Mouse (Mus musculus) limb, embryonic 15.5 days (tissue): ENCODE data around the gene Podxl2. TPM values are rescaled to one million over a fixed set of nuclear protein-coding genes. Genes with fewer than 3 reads are reported as not detected.

Experiments used
- ATAC-seq: fragments of 200-750 bp; cut with Nextera tagmentation; 2 replicates; pipeline ENCODE4 v1.8.0; 2017; ENCODE audit warnings: low read depth, moderate TSS enrichment; ENCODE audit not compliant: insufficient number of reproducible peaks, low FRiP score, low TSS enrichment
- H3K27ac ChIP-seq: fragments of 300-500 bp; sonication (generic); 2 replicates; pipeline ENCODE4 v1.5.1; 2015; ENCODE audit warnings: moderate library complexity, mild to moderate bottlenecking, inconsistent platforms
- H3K27me3 ChIP-seq: fragments of 300-500 bp; sonication (generic); 2 replicates; pipeline ENCODE4 v1.6.1; 2015; ENCODE audit warnings: inconsistent platforms
- H3K36me3 ChIP-seq: fragments of 300-500 bp; sonication (generic); 2 replicates; pipeline ENCODE4 v1.6.1; 2015; ENCODE audit warnings: inconsistent platforms
- H3K4me1 ChIP-seq: fragments of 300-500 bp; sonication (generic); 2 replicates; pipeline ENCODE4 v1.6.1; 2015; ENCODE audit warnings: inconsistent platforms
- H3K4me2 ChIP-seq: fragments of 300-500 bp; sonication (generic); 2 replicates; pipeline ENCODE4 v1.6.1; 2015; ENCODE audit warnings: mild to moderate bottlenecking, inconsistent platforms
- H3K4me3 ChIP-seq: fragments of 300-500 bp; sonication (generic); 2 replicates; pipeline ENCODE4 v1.5.1; 2015; ENCODE audit warnings: mild to moderate bottlenecking, inconsistent platforms
- H3K9ac ChIP-seq: fragments of 300-500 bp; sonication (generic); 2 replicates; pipeline ENCODE4 v1.6.1; 2015; ENCODE audit warnings: inconsistent platforms
- H3K9me3 ChIP-seq: fragments of 300-500 bp; sonication (generic); 2 replicates; pipeline ENCODE4 v1.6.1; 2016; ENCODE audit warnings: inconsistent platforms
- WGBS: fragments of 180-500 bp; shearing (Covaris S2); methylation state at CpG from one replicate; pipeline ENCODE4 v1.1.7; 2015; 5-methylcytosine and 5-hydroxymethylcytosine counted together
- polyA plus RNA-seq: library from polyadenylated mRNA; unstranded; fragments of >200 nt; fragmentation: Nextera tagmentation; extraction: Ambion mirVana; gene quantifications from 2 replicates; pipeline ENCODE4 v1.2.1, GENCODE M21; 2015

The Podxl2 gene
- polyA plus RNA-seq = 85.6 and 88.3 TPM in 2 replicates

- peak within 1 kb of the TSS; percentile 76 for H3K9ac ChIP-seq
- 4% methylated on average over 58 of the region's 63 CpGs for WGBS
- peak within 1 kb of the TSS; percentile 98 for H3K4me2 ChIP-seq
- H3K4me1 ChIP-seq = peaks cover 27% of the 10 kb centered on the region
- peaks cover 15% of the 10 kb centered on the region; the same call in 1 of the 2 replicates for H3K27me3 ChIP-seq
- H3K36me3 ChIP-seq = 0 out of 2 replicates have a peak, but pooled peaks cover 1% of the 10 kb centered on the region
- ATAC-seq = peak; percentile 64; the same call in 1 of the 2 replicates
- no peaks in the 10 kb centered on the region for H3K9me3 ChIP-seq
- peak within 1 kb of the TSS; percentile 81 for H3K4me3 ChIP-seq
- no peak within 1 kb of the TSS; the same call in 1 of the 2 replicates for H3K27ac ChIP-seq
These were observed at the start of gene Podxl2 for GRCm38 (mm10) chr6:88874868-88875508. Gene Podxl2, minus strand, starts transcription at chr6:88875044.

DNA sequence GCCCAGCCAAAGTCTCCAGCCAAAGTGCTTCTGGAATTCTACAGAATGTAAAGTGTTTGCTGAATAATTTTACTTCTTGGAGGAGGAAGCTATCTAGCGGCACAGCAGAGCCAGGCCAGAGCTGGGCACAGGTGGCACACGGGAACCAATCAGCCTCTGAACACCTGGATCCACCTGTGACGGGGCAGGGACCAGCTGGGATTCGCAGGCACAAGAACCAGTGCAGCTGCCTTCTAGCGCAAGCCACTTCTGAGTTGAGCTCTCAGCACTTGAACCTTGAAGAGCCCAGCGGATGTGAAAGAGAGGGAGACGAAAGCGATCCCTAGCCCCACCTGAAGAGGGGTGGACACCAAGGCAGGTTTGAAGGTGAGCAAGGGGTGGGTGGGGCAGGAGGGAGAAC is 44.0 kb upstream of the Podxl2 start:
- 80% methylated on average over 8 of the region's 8 CpGs for WGBS

GRCm38 (mm10) chr6:88916153-88916552 is 41.3 kb upstream of the Podxl2 start:
- no peak for ATAC-seq
- H3K27me3 ChIP-seq = no peaks in the 10 kb centered on the region
- no peaks in the 10 kb centered on the region for H3K9me3 ChIP-seq
- H3K4me2 ChIP-seq = no peak overlapping the region
- WGBS = 67% methylated on average over 1 of the region's 1 CpGs
- no peaks in the 10 kb centered on the region for H3K4me1 ChIP-seq
- peaks cover 9% of the 10 kb centered on the region for H3K36me3 ChIP-seq
- no peak overlapping the region for H3K27ac ChIP-seq
- H3K9ac ChIP-seq = no peak overlapping the region
- no peak overlapping the region for H3K4me3 ChIP-seq

More for the DNA sequence above, 44.0 kb upstream of the Podxl2 start:
- Histone ChIP-seq H3K4me2 (no peak overlapping the region), H3K9me3 (no peaks in the 10 kb centered on the region), H3K4me1 (no peaks in the 10 kb centered on the region), H3K27ac (no peak overlapping the region), H3K36me3 (no peaks in the 10 kb centered on the region), H3K9ac (no peak overlapping the region), H3K4me3 (no peak overlapping the region), H3K27me3 (no peaks in the 10 kb centered on the region)
- no peak for ATAC-seq

DNA sequence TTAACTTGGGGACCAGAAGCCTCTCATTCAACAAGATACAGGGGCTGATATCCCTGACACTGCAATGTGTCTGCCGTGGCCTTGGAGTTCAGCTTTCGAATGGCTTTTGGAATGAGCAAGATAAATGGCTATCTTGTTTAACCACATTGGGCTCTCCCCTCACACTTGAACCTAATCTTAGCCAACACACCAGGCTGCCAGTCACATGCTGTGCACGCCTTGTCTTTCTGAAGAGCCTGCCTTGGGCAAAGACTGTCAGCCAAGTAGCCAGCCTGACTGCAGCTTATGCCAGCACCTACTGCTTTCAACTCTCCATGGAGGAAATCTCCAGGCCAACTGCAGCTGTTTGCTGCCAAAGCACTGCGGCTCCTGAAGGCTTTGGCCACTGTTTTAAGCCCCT is 40.7 kb upstream of the Podxl2 start:
- Histone ChIP-seq H3K9ac (no peak overlapping the region), H3K36me3 (peaks cover 16% of the 10 kb centered on the region), H3K4me2 (no peak overlapping the region), H3K27ac (no peak overlapping the region), H3K9me3 (no peaks in the 10 kb centered on the region), H3K4me3 (no peak overlapping the region), H3K4me1 (no peaks in the 10 kb centered on the region), H3K27me3 (no peaks in the 10 kb centered on the region)
- 84% methylated on average over 4 of the region's 4 CpGs for WGBS
- ATAC-seq = no peak

GRCm38 (mm10) chr6:88914799-88915198 is 40.0 kb upstream of the Podxl2 start:
- Histone ChIP-seq H3K9ac (no peak overlapping the region), H3K36me3 (peaks cover 23% of the 10 kb centered on the region), H3K4me1 (no peaks in the 10 kb centered on the region), H3K4me3 (no peak overlapping the region), H3K4me2 (no peak overlapping the region), H3K27me3 (no peaks in the 10 kb centered on the region), H3K9me3 (no peaks in the 10 kb centered on the region), H3K27ac (no peak overlapping the region)
- no peak for ATAC-seq
- 77% methylated on average over 5 of the region's 5 CpGs for WGBS

GRCm38 (mm10) chr6:88913440-88913839 is 38.6 kb upstream of the Podxl2 start:
- Histone ChIP-seq H3K4me3 (no peak overlapping the region), H3K4me1 (no peaks in the 10 kb centered on the region), H3K27me3 (no peaks in the 10 kb centered on the region)

GRCm38 (mm10) chr6:88913022-88913421 is 38.2 kb upstream of the Podxl2 start:
- no peaks in the 10 kb centered on the region for H3K27me3 ChIP-seq
- no peaks in the 10 kb centered on the region for H3K4me1 ChIP-seq
- H3K9me3 ChIP-seq = no peaks in the 10 kb centered on the region
- no peak overlapping the region for H3K4me2 ChIP-seq
- H3K9ac ChIP-seq = no peak overlapping the region
- 71% methylated on average over 4 of the region's 4 CpGs for WGBS
- no peak for ATAC-seq
- H3K36me3 ChIP-seq = peaks cover 39% of the 10 kb centered on the region
- no peak overlapping the region for H3K4me3 ChIP-seq
- no peak overlapping the region for H3K27ac ChIP-seq

More at GRCm38 (mm10) chr6:88913440-88913839, 38.6 kb upstream of the Podxl2 start:
- H3K27ac ChIP-seq = no peak overlapping the region
- no peak for ATAC-seq
- no peaks in the 10 kb centered on the region for H3K9me3 ChIP-seq
- no peak overlapping the region for H3K9ac ChIP-seq
- H3K36me3 ChIP-seq = peaks cover 35% of the 10 kb centered on the region
- H3K4me2 ChIP-seq = no peak overlapping the region

GRCm38 (mm10) chr6:88909151-88909550 is 34.3 kb upstream of the Podxl2 start:
- no peak for ATAC-seq
- Histone ChIP-seq H3K9ac (no peak overlapping the region), H3K4me2 (no peak overlapping the region), H3K27ac (no peak overlapping the region), H3K36me3 (peaks cover 49% of the 10 kb centered on the region), H3K4me3 (no peak overlapping the region), H3K27me3 (no peaks in the 10 kb centered on the region), H3K9me3 (no peaks in the 10 kb centered on the region), H3K4me1 (peaks cover 22% of the 10 kb centered on the region)
- WGBS = 86% methylated on average over 6 of the region's 6 CpGs

GRCm38 (mm10) chr6:88906369-88907108 is 31.7 kb upstream of the Podxl2 start:
- no peak overlapping the region for H3K4me3 ChIP-seq
- H3K27ac ChIP-seq = no peak overlapping the region
- H3K9ac ChIP-seq = no peak overlapping the region
- 19% methylated on average over 16 of the region's 16 CpGs for WGBS
- no peak overlapping the region for H3K4me2 ChIP-seq
- no peak for ATAC-seq
- H3K4me1 ChIP-seq = peaks cover 38% of the 10 kb centered on the region
- no peaks in the 10 kb centered on the region for H3K9me3 ChIP-seq
- no peaks in the 10 kb centered on the region for H3K27me3 ChIP-seq
- peaks cover 44% of the 10 kb centered on the region for H3K36me3 ChIP-seq

DNA sequence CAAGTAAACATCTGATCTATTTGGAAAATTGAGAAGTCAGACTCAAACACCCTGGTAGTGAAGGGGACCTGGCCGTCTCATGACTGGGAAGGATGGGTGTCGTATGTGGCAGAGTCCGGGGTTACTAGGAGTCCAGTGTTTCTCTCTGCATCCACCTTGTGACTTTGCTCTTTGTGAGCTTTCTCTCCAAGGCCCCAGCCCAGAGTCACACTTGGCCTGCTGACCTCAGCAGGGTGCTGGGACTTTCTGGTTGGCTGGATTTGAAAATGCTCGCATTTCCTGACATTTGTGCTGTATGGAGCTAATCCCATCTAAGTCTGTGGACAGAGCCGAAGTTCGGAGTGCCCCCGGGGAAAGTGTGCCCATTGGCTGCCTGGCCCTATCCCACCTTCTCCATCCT is 30.2 kb upstream of the Podxl2 start:
- Histone ChIP-seq H3K27me3 (no peaks in the 10 kb centered on the region), H3K4me2 (no peak overlapping the region), H3K4me1 (peaks cover 44% of the 10 kb centered on the region), H3K36me3 (peaks cover 29% of the 10 kb centered on the region), H3K9ac (no peak overlapping the region), H3K27ac (no peak overlapping the region), H3K4me3 (no peak overlapping the region), H3K9me3 (no peaks in the 10 kb centered on the region)
- ATAC-seq = no peak
- 87% methylated on average over 7 of the region's 7 CpGs for WGBS

DNA sequence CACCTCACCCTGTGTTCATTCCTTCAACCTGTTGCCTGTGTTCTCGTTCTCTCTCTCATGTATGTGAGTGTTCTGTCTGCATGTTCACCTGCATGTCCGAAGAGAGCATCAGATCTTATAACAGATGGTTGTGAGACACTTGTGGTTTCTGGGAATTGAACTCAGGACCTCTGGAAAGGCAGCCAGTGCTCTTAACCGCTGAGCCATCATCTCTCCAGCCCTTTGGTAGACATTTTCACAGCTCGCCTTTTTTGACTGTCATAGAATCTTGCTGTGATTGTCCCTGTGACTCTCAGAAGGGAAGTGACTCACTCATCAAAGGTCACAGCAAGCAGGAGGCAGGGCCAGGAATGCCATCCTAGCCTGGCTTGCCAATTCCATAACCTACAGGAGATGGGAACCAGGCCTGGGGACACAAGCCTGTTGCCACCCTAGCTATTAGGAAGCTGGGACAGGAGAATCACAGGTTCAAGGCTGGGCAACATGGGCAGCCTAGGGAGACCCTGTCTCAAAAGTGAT is 29.7 kb upstream of the Podxl2 start:
- ATAC-seq = no peak
- no peak overlapping the region for H3K9ac ChIP-seq
- no peak overlapping the region for H3K4me3 ChIP-seq
- no peaks in the 10 kb centered on the region for H3K9me3 ChIP-seq
- H3K4me1 ChIP-seq = peaks cover 44% of the 10 kb centered on the region
- no peak overlapping the region for H3K27ac ChIP-seq
- no peaks in the 10 kb centered on the region for H3K27me3 ChIP-seq
- no peak overlapping the region for H3K4me2 ChIP-seq
- 87% methylated on average over 4 of the region's 4 CpGs for WGBS
- peaks cover 23% of the 10 kb centered on the region for H3K36me3 ChIP-seq

DNA sequence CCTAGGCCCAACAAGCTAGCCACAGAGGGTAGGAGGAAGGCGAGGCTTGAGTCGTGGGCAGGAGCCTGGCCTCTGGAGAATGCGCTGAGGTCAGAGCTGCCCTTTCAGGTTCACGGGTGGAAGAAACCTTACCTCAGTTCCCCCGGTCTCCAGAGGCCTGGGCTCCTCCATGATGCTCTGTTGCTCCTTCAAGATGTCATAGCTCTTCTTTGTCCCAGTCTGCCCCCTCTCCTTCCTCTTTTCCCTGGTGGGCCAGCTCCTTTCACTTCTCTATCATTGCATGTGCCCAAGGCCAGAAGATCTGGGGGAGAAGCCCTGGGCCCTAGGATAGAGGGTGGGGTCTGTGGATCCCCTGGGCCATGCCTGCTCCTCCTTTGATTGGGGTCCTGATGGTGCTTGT is 28.9 kb upstream of the Podxl2 start:
- Histone ChIP-seq H3K27ac (no peak overlapping the region; the same call in 1 of the 2 replicates), H3K27me3 (no peaks in the 10 kb centered on the region), H3K36me3 (peaks cover 15% of the 10 kb centered on the region), H3K9me3 (no peaks in the 10 kb centered on the region), H3K4me2 (peak overlapping the region; percentile 57), H3K4me1 (peaks cover 49% of the 10 kb centered on the region), H3K4me3 (peak overlapping the region; percentile 70), H3K9ac (0 out of 2 replicates have a peak overlapping the region, but pooled peaks have one; percentile 85)
- ATAC-seq = no peak
- WGBS = 79% methylated on average over 5 of the region's 5 CpGs
